Mouse (Mus musculus): ENCODE results near the gene Vps45.

DNA sequence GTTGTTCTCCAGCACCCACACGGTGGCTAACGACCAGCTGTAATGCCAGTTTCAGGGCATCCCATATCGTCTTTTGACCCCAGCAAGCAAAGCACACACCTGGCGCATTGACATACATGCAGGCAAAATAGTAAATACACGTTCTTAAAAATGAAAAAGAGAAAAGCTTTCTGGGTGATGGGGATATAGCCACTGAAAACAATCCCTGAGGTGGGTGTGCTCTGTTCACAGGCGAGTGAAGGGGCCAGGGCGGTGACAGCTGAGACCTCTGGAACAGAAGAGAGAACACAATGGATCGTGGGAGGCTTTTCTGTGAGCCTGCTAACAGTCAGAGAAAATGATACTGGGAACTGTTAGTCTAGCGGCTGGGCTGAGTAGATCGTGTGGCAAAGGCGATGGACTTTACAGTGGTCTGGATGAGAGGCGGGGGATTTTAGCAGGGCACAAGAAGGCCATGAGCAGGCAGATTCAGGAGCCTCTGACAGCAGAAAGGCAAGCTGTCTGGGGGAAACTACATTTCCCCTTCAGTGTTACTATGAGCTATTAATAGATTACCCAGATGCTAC is 14.7 kb upstream of the Vps45 start:
- no peak for TF ChIP-seq POLR2A (IDR thresholded peaks at IDR 0.05; ENCODE audit: control insufficient read depth, extremely low read depth, insufficient read depth, low read length, poor library complexity)
- no peak for TF ChIP-seq CTCF (IDR thresholded peaks at IDR 0.05; ENCODE audit: borderline replicate concordance, control insufficient read depth, extremely low read depth, insufficient read depth, low read length, poor library complexity)

All from thymus, adult 2 months (tissue).